Mouse (Mus musculus) G1E (cell line): ENCODE data around the gene Shpk.

Experiments
- CTCF ChIP-seq: IDR thresholded peaks from 2 replicates; pipeline ENCODE4 v1.5.1; 2012; ENCODE audit warnings: low read depth, low read length, inconsistent platforms, mixed read lengths
- GATA1 ChIP-seq: IDR thresholded peaks from 2 replicates; pipeline ENCODE4 v1.6.1; 2012; ENCODE audit warnings: borderline replicate concordance, low read length, inconsistent platforms, mixed read lengths
- POLR2AphosphoS5 ChIP-seq: IDR thresholded peaks from 2 replicates; pipeline ENCODE4 v1.6.1; 2012; ENCODE audit warnings: low read depth, low read length, inconsistent platforms; ENCODE audit not compliant: insufficient replicate concordance

- TF ChIP-seq CTCF: no peak
- TF ChIP-seq POLR2AphosphoS5: no peak
- TF ChIP-seq GATA1: no peak
Measured at GRCm38 (mm10) chr11:73236731-73237130, 37.5 kb downstream of the Shpk start.
